Mouse (Mus musculus) cerebellum, adult 2 months (tissue): ENCODE results near the gene Myh15. TPM values are rescaled to one million over a fixed set of nuclear protein-coding genes. Genes with fewer than 3 reads are reported as not detected.
"Not testable (repeated sequence)": the region's sequence is repeated elsewhere in the genome, so short reads cannot be mapped to it uniquely, and the experiment has no call there.

Source experiments
- DNase-seq, 2 experiments: peaks; one replicate each; pipeline ENCODE4 v3.0.0; 2021
- H3K27ac ChIP-seq: fragments of 200-500 bp; 2 replicates; pipeline ENCODE4 v1.5.1; 2012; ENCODE audit warnings: low read length, control low read depth, inconsistent platforms; ENCODE audit not compliant: insufficient read depth
- H3K27me3 ChIP-seq: fragments of 200-500 bp; 2 replicates; pipeline ENCODE4 v1.6.1; 2012; ENCODE audit warnings: inconsistent platforms, mild to moderate bottlenecking, low read length, moderate library complexity; ENCODE audit not compliant: control insufficient read depth, insufficient read depth
- H3K4me1 ChIP-seq: fragments of 200-500 bp; 2 replicates; pipeline ENCODE4 v1.6.1; 2011; ENCODE audit warnings: low read length; ENCODE audit not compliant: control insufficient read depth, insufficient read depth
- H3K4me3 ChIP-seq: fragments of 200-500 bp; replicated peaks from 2 replicates; pipeline ENCODE3; 2011; ENCODE audit warnings: mild to moderate bottlenecking, low read depth, low read length, control low read depth; ENCODE audit not compliant: insufficient read depth
- CTCF ChIP-seq: fragments of 200-500 bp; IDR thresholded peaks from 2 replicates; pipeline ENCODE4 v1.5.1; 2011; ENCODE audit warnings: low read depth, mild to moderate bottlenecking, control low read depth, low read length, moderate library complexity, borderline replicate concordance; ENCODE audit not compliant: insufficient read depth
- POLR2A ChIP-seq: fragments of 200-500 bp; IDR thresholded peaks from 2 replicates; pipeline ENCODE4 v1.6.1; 2011; ENCODE audit warnings: low read length, control low read depth, borderline replicate concordance; ENCODE audit not compliant: insufficient read depth
- WGBS: fragments of 180-500 bp; shearing (Covaris S2); methylation state at CpG from one replicate; pipeline ENCODE4 v1.1.7; 2018; 5-methylcytosine and 5-hydroxymethylcytosine counted together
- polyA plus RNA-seq: library from polyadenylated mRNA; depleted of rRNA; stranded (reverse); fragments of >200 nt; gene quantifications from 2 replicates; pipeline ENCODE4 v1.2.3, GENCODE M21; 2012; rRNA removed

Gene Myh15
- polyA plus RNA-seq, 1 experiment, result 0.31 TPM

GRCm38 (mm10) chr16:49193986-49194385 is 136.7 kb downstream of the Myh15 start:
- Histone ChIP-seq H3K4me1 (no peaks in the 10 kb centered on the region), H3K27me3 (no peaks in the 10 kb centered on the region), H3K27ac (no peak overlapping the region), H3K4me3 (no peak overlapping the region)
- 78% methylated on average over 2 of the region's 2 CpGs for WGBS
- DNase-seq, result no peak
- TF ChIP-seq CTCF (no peak), POLR2A (no peak)

- TF ChIP-seq POLR2A (no peak), CTCF (no peak)
- Histone ChIP-seq H3K27me3 (no peaks in the 10 kb centered on the region), H3K27ac (no peak overlapping the region), H3K4me3 (no peak overlapping the region), H3K4me1 (no peaks in the 10 kb centered on the region)
- DNase-seq, result no peak
- WGBS, result 62% methylated on average over 3 of the region's 3 CpGs
These were observed 139.0 kb downstream of the Myh15 start for GRCm38 (mm10) chr16:49196290-49196689.

- no peak for DNase-seq
- TF ChIP-seq CTCF (no peak), POLR2A (no peak)
- 34% methylated on average over 3 of the region's 3 CpGs for WGBS
- H3K4me1 ChIP-seq, result no peaks in the 10 kb centered on the region
- H3K4me3 ChIP-seq, result no peak overlapping the region
- no peak overlapping the region for H3K27ac ChIP-seq
- H3K27me3 ChIP-seq, result no peaks in the 10 kb centered on the region
These were observed 140.7 kb downstream of the Myh15 start for GRCm38 (mm10) chr16:49197951-49198350.

GRCm38 (mm10) chr16:49223733-49224132 is 166.4 kb downstream of the Myh15 start:
- no peak for DNase-seq
- 76% methylated on average over 8 of the region's 8 CpGs for WGBS
- no peaks in the 10 kb centered on the region for H3K27me3 ChIP-seq
- no peak overlapping the region for H3K27ac ChIP-seq
- no peak overlapping the region for H3K4me3 ChIP-seq
- no peak for TF ChIP-seq CTCF
- no peak for TF ChIP-seq POLR2A
- no peaks in the 10 kb centered on the region for H3K4me1 ChIP-seq

- DNase-seq, H3K4me3 ChIP-seq, H3K4me1 ChIP-seq, H3K27ac ChIP-seq, H3K27me3 ChIP-seq: not testable (repeated sequence)
- WGBS, result 96% methylated on average over 1 of the region's 1 CpGs
These were observed 186.2 kb downstream of the Myh15 start for GRCm38 (mm10) chr16:49243517-49243916.

Other genes starting within 250 kb of the Myh15 start
- not detected in 2 replicates for gene Retnlb, start 240.6 kb upstream of the Myh15 start, polyA plus RNA-seq
- gene Retnla, start 214.9 kb upstream of the Myh15 start, polyA plus RNA-seq, result 0.22 TPM in 1 of 2 replicates, not detected in the other
- 0.29 and 1.00 TPM in 2 replicates for gene Retnlg, start 184.9 kb upstream of the Myh15 start, polyA plus RNA-seq
- gene Dzip3, start 63.3 kb upstream of the Myh15 start, polyA plus RNA-seq, result 67.2 and 76.2 TPM in 2 replicates
- 1.4 and 1.9 TPM in 2 replicates for gene Cip2a, start 63.3 kb upstream of the Myh15 start, polyA plus RNA-seq